Mouse (Mus musculus) ES-Bruce4 (cell line): ENCODE results near the gene Irf2bp2.

Experiments
- CTCF ChIP-seq: IDR thresholded peaks from one replicate; pipeline ENCODE4 v1.8.1; 2011; ENCODE audit warnings: low read depth, low read length
- EP300 ChIP-seq: IDR thresholded peaks from 2 replicates; pipeline ENCODE4 v1.6.1; 2011; ENCODE audit warnings: low read depth, low read length; ENCODE audit not compliant: insufficient read depth
- POLR2A ChIP-seq: IDR thresholded peaks from one replicate; pipeline ENCODE4 v1.8.1; 2011; ENCODE audit warnings: low read length; ENCODE audit not compliant: insufficient read depth

GRCm38 (mm10) chr8:126586599-126587577 lies 6.9 kb downstream of the Irf2bp2 start:
- TF ChIP-seq POLR2A (no peak), CTCF (no peak), EP300 (no peak)
